23 mouse cellular contexts compared by ENCODE assay signal in genomic region chr5:130043741-130044140, GRCm38 (mm10). TPM values are rescaled to one million over a fixed set of nuclear protein-coding genes. Genes with fewer than 3 reads are reported as not detected.
DNase-seq lines count a peak whose midpoint lies in the region; ATAC-seq and TF ChIP-seq lines count a peak whose summit lies in the region.
"Had no signal": no experiment of that assay in that cellular context is flagged by ENCODE, and none has a peak within 500 bp of the region (broad histone marks: within the 10 kb centered on the region; RNA-seq: fewer than 3 reads in every experiment).

No protein-coding gene starts in this region.

- peak overlapping the region; percentile 39; the same call in 1 of the 2 replicates for H3K9ac ChIP-seq in liver, adult 2 months (ENCODE audit: low read depth, low read length)
- H3K9ac ChIP-seq: embryonic facial prominence, embryonic 15.5 days; heart, embryonic 13.5 days; liver, embryonic 13.5 days; lung, embryonic 14.5 days; midbrain, embryonic 15.5 days; neural tube, embryonic 15.5 days; stomach, embryonic 15.5 days had no signal

- TF ChIP-seq CTCF in liver, adult 2 months (IDR thresholded peaks at IDR 0.05; ENCODE audit: low read depth, low read length): no peak
- no peak for TF ChIP-seq CTCF in small intestine, adult 2 months (IDR thresholded peaks at IDR 0.05; ENCODE audit: extremely low read depth, insufficient read length, insufficient replicate concordance, low read depth, low read length)

- no peak for TF ChIP-seq POLR2A in liver, adult 2 months (IDR thresholded peaks at IDR 0.05; ENCODE audit: extremely low read depth, insufficient read depth, low read length)
- TF ChIP-seq POLR2A in small intestine, adult 2 months (IDR thresholded peaks at IDR 0.05; ENCODE audit: low read depth, low read length): no peak

- H3K79me2 ChIP-seq in liver, adult 2 months (ENCODE audit: control insufficient read depth, insufficient read depth, low read length): peaks cover 11% of the 10 kb centered on the region; the same call in 1 of the 2 replicates

- ATAC-seq in cerebellum, adult (ENCODE audit: insufficient number of reproducible peaks, low FRiP score, low TSS enrichment): 0 out of 2 replicates have a peak, but pooled peaks have one; percentile 13
- ATAC-seq: forebrain, embryonic 14.5 days; hindbrain, embryonic 16.5 days; midbrain, embryonic 15.5 days had no signal

- peaks cover 23% of the 10 kb centered on the region for H3K4me1 ChIP-seq in liver, adult 2 months (ENCODE audit: control insufficient read depth, insufficient read depth, low read length)
- no peaks in the 10 kb centered on the region for H3K4me1 ChIP-seq in small intestine, adult 2 months (ENCODE audit: control insufficient read depth, insufficient read depth, insufficient read length, low read length)
- H3K4me1 ChIP-seq: midbrain, embryonic 10.5 days; midbrain, embryonic 15.5 days; stomach, embryonic 15.5 days had no signal

- peak overlapping the region; percentile 94 for H3K27ac ChIP-seq in liver, adult 2 months (replicated peaks; ENCODE audit: insufficient read depth, low read depth, low read length)
- 0 out of 2 replicates have a peak overlapping the region, but pooled peaks have one; percentile 1 for H3K27ac ChIP-seq in small intestine, adult 2 months (ENCODE audit: insufficient read depth, low read depth, low read length)
- H3K27ac ChIP-seq: embryonic facial prominence, embryonic 10.5 days; embryonic facial prominence, embryonic 15.5 days; heart, embryonic 13.5 days; liver, embryonic 13.5 days; midbrain, embryonic 10.5 days; midbrain, embryonic 15.5 days; neural tube, embryonic 15.5 days; stomach, embryonic 15.5 days had no signal

- DNase-seq in cerebellum, adult 11 months: no peak
- DNase-seq in kidney, adult 11 months: peak; percentile 14
- DNase-seq in kidney, postnatal 10 days: no peak
- DNase-seq in liver, adult 2 months (ENCODE audit: extremely low read depth, low read depth, low spot score): peak; percentile 99
- no peak for DNase-seq in liver
- DNase-seq in T-cell, adult 2 months (ENCODE audit: low spot score): no peak
- DNase-seq: liver, embryonic 13.5 days; right cerebral cortex, postnatal 14 days; thymus, adult 18-20 months; thymus, postnatal 36 days had no signal

- H3K4me3 ChIP-seq in liver, adult 2 months (ENCODE audit: insufficient read depth, low read depth, low read length): no peak overlapping the region
- no peak overlapping the region for H3K4me3 ChIP-seq in small intestine, adult 2 months (ENCODE audit: low read depth, low read length)
- H3K4me3 ChIP-seq: embryonic facial prominence, embryonic 10.5 days; embryonic facial prominence, embryonic 15.5 days; heart, embryonic 13.5 days; liver, embryonic 13.5 days; midbrain, embryonic 10.5 days; midbrain, embryonic 15.5 days; neural tube, embryonic 15.5 days; stomach, embryonic 15.5 days had no signal

- WGBS in liver, adult 2 months: 19% methylated on average over 3 of the region's 3 CpGs
- 80% methylated on average over 3 of the region's 3 CpGs for WGBS in small intestine, adult 2 months

- no peaks in the 10 kb centered on the region for H3K27me3 ChIP-seq in liver, adult 2 months (ENCODE audit: control insufficient read depth, insufficient read depth, low read length)
- no peaks in the 10 kb centered on the region for H3K27me3 ChIP-seq in small intestine, adult 2 months (ENCODE audit: control insufficient read depth, insufficient read depth, low read length)
- H3K27me3 ChIP-seq: CH12.LX; embryonic facial prominence, embryonic 15.5 days; liver, embryonic 13.5 days; midbrain, embryonic 15.5 days; neural tube, embryonic 15.5 days; stomach, embryonic 15.5 days had no signal

- peaks cover 35% of the 10 kb centered on the region for H3K36me3 ChIP-seq in liver, adult 2 months (ENCODE audit: control insufficient read depth, insufficient read depth, low read length)
- peaks cover 53% of the 10 kb centered on the region for H3K36me3 ChIP-seq in small intestine, adult 2 months (ENCODE audit: control insufficient read depth, insufficient read depth, low read length)

RNA-seq across cellular contexts. Expression of gene Crcp, which starts 14.7 kb away (rescaled TPM):
- 27.8 and 33.6 TPM in 2 replicates for total RNA-seq in liver, adult 2 months (2014; rRNA removed)
- 11.8 and 14.7 TPM in 2 replicates for polyA plus RNA-seq in liver, adult 2 months (2012; rRNA removed)
- polyA plus RNA-seq in small intestine, adult 2 months (2012; rRNA removed): 6.6 and 9.7 TPM in 2 replicates

RNA-seq across cellular contexts. Expression of gene Asl, which starts 14.7 kb away (rescaled TPM):
- 683 and 898 TPM in 2 replicates for total RNA-seq in liver, adult 2 months (2014; rRNA removed)
- 622 and 696 TPM in 2 replicates for polyA plus RNA-seq in liver, adult 2 months (2012; rRNA removed)
- 35.9 and 54.6 TPM in 2 replicates for polyA plus RNA-seq in small intestine, adult 2 months (2012; rRNA removed)

RNA-seq across cellular contexts. Expression of gene Tpst1, which starts 29.4 kb away (rescaled TPM):
- 15.6 and 20.1 TPM in 2 replicates for total RNA-seq in liver, adult 2 months (2014; rRNA removed)
- 9.3 and 10.8 TPM in 2 replicates for polyA plus RNA-seq in liver, adult 2 months (2012; rRNA removed)
- 4.4 and 4.8 TPM in 2 replicates for polyA plus RNA-seq in small intestine, adult 2 months (2012; rRNA removed)

RNA-seq across cellular contexts. Expression of gene Gusb, which starts 40.9 kb away (rescaled TPM):
- total RNA-seq in liver, adult 2 months (2014; rRNA removed): 13.6 and 21.1 TPM in 2 replicates
- 17.6 and 18.6 TPM in 2 replicates for polyA plus RNA-seq in liver, adult 2 months (2012; rRNA removed)
- 11.9 and 13.9 TPM in 2 replicates for polyA plus RNA-seq in small intestine, adult 2 months (2012; rRNA removed)

Comparison
In these comparisons a context has a peak if more than half of its experiments do, and no peak if none do; other contexts are left out.
1. DNase-seq: peak in kidney, adult 11 months (single experiment) and liver, adult 2 months (single experiment); none in cerebellum, adult 11 months (single experiment), kidney, postnatal 10 days (single experiment), liver (single experiment) and T-cell, adult 2 months (single experiment).
2. RNA of gene Asl, which starts 14.7 kb away (polyA plus RNA-seq): 622 to 696 TPM in liver, adult 2 months; 35.9 to 54.6 TPM in small intestine, adult 2 months; every median in the first group is over 10 times any median in the second.